Comparison of ENCODE assay signal across 9 mouse cellular contexts in genomic region chr7:80121083-80121482, GRCm38 (mm10). TPM values are rescaled to one million over a fixed set of nuclear protein-coding genes. Genes with fewer than 3 reads are reported as not detected.
DNase-seq lines count a peak whose midpoint lies in the region; ATAC-seq lines count a peak whose summit lies in the region.
"Had no signal": no experiment of that assay in that cellular context is flagged by ENCODE, and none has a peak within 500 bp of the region (broad histone marks: within the 10 kb centered on the region; RNA-seq: fewer than 3 reads in every experiment).

No protein-coding gene starts in this region.

- no peaks in the 10 kb centered on the region for H3K27me3 ChIP-seq in embryonic facial prominence, embryonic 12.5 days
- H3K27me3 ChIP-seq in embryonic facial prominence, embryonic 10.5 days (replicated peaks; ENCODE audit: low read depth, poor library complexity, severe bottlenecking): 0 out of 2 replicates have a peak, but pooled peaks cover 3% of the 10 kb centered on the region
- no peaks in the 10 kb centered on the region for H3K27me3 ChIP-seq in heart, embryonic 14.5 days (ENCODE audit: control insufficient read depth, insufficient read depth, low read length)
- no peaks in the 10 kb centered on the region for H3K27me3 ChIP-seq in liver, embryonic 16.5 days (ENCODE audit: control insufficient read depth, insufficient read depth, low read depth, low read length)

- no peaks in the 10 kb centered on the region for H3K9me3 ChIP-seq in embryonic facial prominence, embryonic 12.5 days
- no peaks in the 10 kb centered on the region for H3K9me3 ChIP-seq in embryonic facial prominence, embryonic 10.5 days
- H3K9me3 ChIP-seq in heart, embryonic 14.5 days (ENCODE audit: control insufficient read depth, low read length): no peaks in the 10 kb centered on the region
- H3K9me3 ChIP-seq in liver, embryonic 16.5 days (replicated peaks; ENCODE audit: control insufficient read depth, low read length): no peaks in the 10 kb centered on the region

- H3K36me3 ChIP-seq in embryonic facial prominence, embryonic 12.5 days: no peaks in the 10 kb centered on the region
- H3K36me3 ChIP-seq in embryonic facial prominence, embryonic 10.5 days (replicated peaks): no peaks in the 10 kb centered on the region
- no peaks in the 10 kb centered on the region for H3K36me3 ChIP-seq in heart, embryonic 14.5 days (ENCODE audit: control insufficient read depth, insufficient read depth, low read length)
- no peaks in the 10 kb centered on the region for H3K36me3 ChIP-seq in liver, embryonic 16.5 days (ENCODE audit: control insufficient read depth, insufficient read depth)

- DNase-seq in embryonic facial prominence, embryonic 10.5 days (ENCODE audit: low spot score): no peak
- peak; percentile 37 for DNase-seq in 3T3-L1 (ENCODE audit: low read depth, low spot score)
- DNase-seq in layer of hippocampus, postnatal 14 days (ENCODE audit: low spot score in 2 of 2): no peak
- no peak for DNase-seq in cerebellum, adult 9-10 months
- DNase-seq in adrenal gland, adult 18-20 months (ENCODE audit: low spot score in 2 of 2): no peak

- no peak overlapping the region for H3K4me3 ChIP-seq in embryonic facial prominence, embryonic 12.5 days
- H3K4me3 ChIP-seq in embryonic facial prominence, embryonic 10.5 days: no peak overlapping the region
- H3K4me3 ChIP-seq in heart, embryonic 14.5 days (ENCODE audit: control insufficient read depth in 1 of 2, insufficient read depth in 1 of 2, low read depth in 1 of 2, low read length in 2 of 2): no peak overlapping the region
- no peak overlapping the region for H3K4me3 ChIP-seq in liver, embryonic 16.5 days (ENCODE audit: low read depth, low read length)

- H3K27ac ChIP-seq in embryonic facial prominence, embryonic 12.5 days: no peak overlapping the region
- no peak overlapping the region for H3K27ac ChIP-seq in embryonic facial prominence, embryonic 10.5 days (replicated peaks)
- H3K27ac ChIP-seq in heart, embryonic 14.5 days (replicated peaks in 1 of 2; ENCODE audit: control insufficient read depth in 1 of 2, insufficient read depth in 1 of 2, low read depth in 2 of 2, low read length in 2 of 2): peak overlapping the region; percentile 88 to 95
- no peak overlapping the region; the same call in 1 of the 2 replicates for H3K27ac ChIP-seq in liver, embryonic 16.5 days (ENCODE audit: low read length)

- no peak overlapping the region for H3K4me2 ChIP-seq in embryonic facial prominence, embryonic 12.5 days (replicated peaks)
- no peak overlapping the region for H3K4me2 ChIP-seq in heart, embryonic 14.5 days (ENCODE audit: low read length)
- H3K4me2 ChIP-seq in liver, embryonic 16.5 days (ENCODE audit: low read depth, low read length): no peak overlapping the region

- H3K9ac ChIP-seq in embryonic facial prominence, embryonic 12.5 days: no peak overlapping the region
- H3K9ac ChIP-seq in heart, embryonic 14.5 days (ENCODE audit: low read length): no peak overlapping the region
- no peak overlapping the region for H3K9ac ChIP-seq in liver, embryonic 16.5 days (ENCODE audit: low read depth, low read length)

- H3K4me1 ChIP-seq in embryonic facial prominence, embryonic 12.5 days: peaks cover 5% of the 10 kb centered on the region; the same call in 1 of the 2 replicates
- peaks cover 6% of the 10 kb centered on the region for H3K4me1 ChIP-seq in embryonic facial prominence, embryonic 10.5 days
- peaks cover 27 to 43% of the 10 kb centered on the region in 2 experiments for H3K4me1 ChIP-seq in heart, embryonic 14.5 days (ENCODE audit: control insufficient read depth in 2 of 2, insufficient read depth in 2 of 2, low read length in 2 of 2)
- peaks cover 11% of the 10 kb centered on the region for H3K4me1 ChIP-seq in liver, embryonic 16.5 days (ENCODE audit: control insufficient read depth, low read depth, low read length)

- 0 out of 2 replicates have a peak, but pooled peaks have one; percentile 28 for ATAC-seq in embryonic facial prominence, embryonic 12.5 days (ENCODE audit: insufficient number of reproducible peaks, insufficient read depth, low FRiP score, low TSS enrichment)
- peak; percentile 87 for ATAC-seq in heart, embryonic 14.5 days (ENCODE audit: insufficient number of reproducible peaks, insufficient read depth, low FRiP score, low read depth)
- peak; percentile 89 for ATAC-seq in liver, embryonic 16.5 days (ENCODE audit: low read depth)
- ATAC-seq: forebrain, embryonic 16.5 days had no signal

- 59% methylated on average over 5 of the region's 5 CpGs for WGBS in embryonic facial prominence, embryonic 12.5 days
- 75% methylated on average over 5 of the region's 5 CpGs for WGBS in embryonic facial prominence, embryonic 10.5 days
- 23% methylated on average over 5 of the region's 5 CpGs for WGBS in heart, embryonic 14.5 days
- 58% methylated on average over 5 of the region's 5 CpGs for WGBS in liver, embryonic 16.5 days (ENCODE audit: insufficient replicate concordance)

RNA-seq across cellular contexts. Expression of gene Idh2, which starts 5.9 kb away (rescaled TPM):
- 495 and 498 TPM in 2 replicates for polyA plus RNA-seq in embryonic facial prominence, embryonic 12.5 days (2016; fragmentation: Nextera tagmentation; extraction: Ambion mirVana)
- 522 and 534 TPM in 2 replicates for polyA plus RNA-seq in embryonic facial prominence, embryonic 10.5 days (2016; fragmentation: Nextera tagmentation; extraction: Ambion mirVana)
- 2,473 and 2,606 TPM in 2 replicates for polyA plus RNA-seq in heart, embryonic 14.5 days (2014; fragmentation: Nextera tagmentation; extraction: Ambion mirVana)
- 204 and 221 TPM in 2 replicates for polyA plus RNA-seq in liver, embryonic 16.5 days (2015; fragmentation: Nextera tagmentation; extraction: Ambion mirVana)
- total RNA-seq in layer of hippocampus, postnatal 14 days (2021): 10 to 100 TPM; 70.9 to 75.8 TPM
- 100 to 1,000 TPM; 116 to 190 TPM for total RNA-seq in adrenal gland, adult 18-20 months (2021)

Comparison
In these comparisons a context has a peak if more than half of its experiments do, and no peak if none do; other contexts are left out.
1. ATAC-seq: peak in every context shown above with its lines; median percentile 89 in liver, embryonic 16.5 days; 87 in heart, embryonic 14.5 days; 28 in embryonic facial prominence, embryonic 12.5 days.
2. H3K27ac ChIP-seq: peak in heart, embryonic 14.5 days (2 of 2); none in embryonic facial prominence, embryonic 12.5 days (single experiment), embryonic facial prominence, embryonic 10.5 days (single experiment) and liver, embryonic 16.5 days (single experiment).